Mouse (Mus musculus): ENCODE measurements around the gene Lyst.
"Not testable (repeated sequence)": the region's sequence is repeated elsewhere in the genome, so short reads cannot be mapped to it uniquely, and the experiment has no call there.

Lyst gene

GRCm38 (mm10) chr13:13590048-13591011 lies at the start of gene Lyst:
Gene Lyst (plus strand): TSS chr13:13590397.
- DNase-seq: peak; percentile 98 to 99

DNA sequence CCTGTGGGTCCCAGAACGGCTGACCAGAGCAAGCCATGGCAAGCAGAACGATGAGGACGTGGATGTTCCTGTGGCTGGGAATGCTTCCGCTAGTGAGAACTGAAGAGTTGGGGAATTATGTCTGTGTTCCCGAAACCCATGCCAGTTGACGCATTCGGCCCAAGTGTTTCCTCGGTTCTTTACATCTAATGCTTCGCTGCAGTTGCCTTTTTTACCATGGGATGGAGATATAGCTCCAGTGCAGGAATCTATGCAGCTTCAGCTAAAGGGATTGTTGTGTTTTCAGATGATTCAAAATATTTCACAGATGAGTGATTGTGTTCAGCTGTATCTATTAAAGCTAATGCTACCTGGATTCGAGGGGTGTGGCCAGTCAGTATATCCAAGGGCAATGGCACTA lies 47.1 kb upstream of the Lyst start:
- DNase-seq: not testable (repeated sequence)

- DNase-seq: no peak
These were observed 43.4 kb upstream of the Lyst start for GRCm38 (mm10) chr13:13546792-13547191.

DNA sequence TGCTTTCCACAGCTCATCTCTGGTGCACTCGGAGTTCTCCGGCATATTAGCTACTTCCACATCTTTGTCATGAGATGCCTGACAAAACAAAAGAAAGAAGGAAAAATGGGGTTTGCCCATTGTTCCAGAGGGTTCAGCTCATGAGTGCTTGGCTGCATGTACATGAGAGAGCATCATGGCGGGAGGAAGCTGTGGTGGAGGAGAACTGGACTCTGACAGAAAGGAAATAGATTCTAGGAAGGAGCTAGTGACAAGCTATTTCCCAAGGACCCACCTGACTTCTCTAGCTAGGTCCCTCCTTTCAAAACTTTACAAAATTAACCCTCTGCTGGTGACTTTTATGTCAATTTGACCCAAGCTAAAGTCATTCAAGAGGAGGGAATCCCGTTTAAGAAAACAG lies 42.3 kb upstream of the Lyst start:
- no peak for DNase-seq

DNA sequence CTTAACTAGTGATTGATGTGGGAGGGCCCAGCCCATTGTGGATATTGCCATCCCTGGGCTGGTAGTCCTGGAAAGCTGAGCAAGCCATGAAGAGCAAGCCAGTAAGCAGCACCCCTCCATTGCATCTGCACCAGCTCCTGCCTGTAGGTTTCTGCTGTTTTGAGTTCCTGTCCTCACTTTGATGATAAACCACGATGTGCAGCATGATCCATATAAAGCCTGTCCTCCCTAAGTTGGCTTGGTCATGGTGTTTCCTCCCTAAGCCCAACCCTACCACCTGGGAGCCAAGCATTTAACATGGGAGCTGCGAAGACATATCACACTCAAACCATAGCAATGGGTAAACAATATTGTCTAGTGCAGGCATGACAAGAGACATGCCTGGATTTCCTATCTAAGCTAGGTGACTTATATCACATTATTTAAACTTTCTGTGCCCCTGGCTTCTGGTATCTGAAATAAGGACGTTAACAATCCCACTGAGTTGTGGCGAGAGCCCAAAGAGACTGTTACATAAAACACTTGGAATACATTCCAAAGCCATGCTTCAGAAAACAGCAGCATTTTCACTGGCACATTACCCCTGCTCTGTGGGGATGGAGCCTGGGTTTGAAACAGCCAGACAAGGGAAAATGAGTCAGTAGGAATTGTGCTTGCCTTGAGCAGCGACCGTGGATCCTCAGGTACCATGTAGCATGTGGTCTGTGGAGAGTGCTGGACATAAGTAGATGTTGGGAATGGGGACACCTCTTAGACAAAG lies 41.6 kb upstream of the Lyst start:
- no peak for DNase-seq

- no peak for DNase-seq
These were observed 40.2 kb upstream of the Lyst start for GRCm38 (mm10) chr13:13549687-13550660.

- no peak for DNase-seq
These were observed 38.2 kb upstream of the Lyst start for GRCm38 (mm10) chr13:13552020-13552419.

GRCm38 (mm10) chr13:13553660-13554059 lies 36.5 kb upstream of the Lyst start:
- no peak for DNase-seq

DNA sequence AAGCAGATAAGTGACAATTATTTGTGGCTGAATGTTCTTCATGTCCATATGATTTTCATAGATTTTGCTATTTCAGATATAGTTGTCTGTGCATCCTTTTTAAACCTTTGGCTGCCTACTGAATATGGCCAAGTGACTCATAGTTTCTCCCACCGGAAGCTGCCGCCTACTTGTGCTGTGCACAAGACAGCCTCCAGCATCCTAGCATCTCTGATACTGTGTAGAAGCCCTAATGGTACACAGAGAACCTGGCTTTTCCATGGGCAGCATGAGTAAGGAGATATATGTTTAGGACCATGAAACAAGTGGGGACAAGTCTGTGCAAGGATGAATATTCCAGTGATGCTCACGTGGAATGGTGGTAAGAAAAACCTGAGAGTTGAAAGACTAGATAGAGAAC lies 35.0 kb upstream of the Lyst start:
- no peak for DNase-seq

- no peak for DNase-seq
These were observed 33.0 kb upstream of the Lyst start for GRCm38 (mm10) chr13:13557001-13557743.

- DNase-seq: no peak
These were observed 31.9 kb upstream of the Lyst start for GRCm38 (mm10) chr13:13558251-13558650.

DNA sequence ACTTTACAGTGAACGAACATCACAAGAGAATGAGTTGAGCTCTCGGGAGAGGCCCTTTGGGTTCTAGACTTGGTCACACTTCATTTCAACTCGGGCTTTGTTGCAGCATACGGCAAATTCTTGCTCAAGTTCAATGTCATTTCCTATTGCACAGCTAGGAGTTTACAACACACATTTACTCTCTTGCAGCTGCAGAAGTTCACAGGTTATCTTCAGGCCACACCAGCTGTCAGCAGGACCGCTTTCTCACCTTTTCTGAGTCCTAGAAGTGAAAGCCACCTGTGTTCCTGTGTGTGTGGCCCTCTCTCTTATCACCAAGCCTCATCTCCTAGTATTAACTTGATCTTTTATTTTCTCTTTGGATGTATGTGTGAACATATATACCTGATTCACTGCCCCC lies 31.3 kb upstream of the Lyst start:
- peak; percentile 30 to 62 for DNase-seq

DNA sequence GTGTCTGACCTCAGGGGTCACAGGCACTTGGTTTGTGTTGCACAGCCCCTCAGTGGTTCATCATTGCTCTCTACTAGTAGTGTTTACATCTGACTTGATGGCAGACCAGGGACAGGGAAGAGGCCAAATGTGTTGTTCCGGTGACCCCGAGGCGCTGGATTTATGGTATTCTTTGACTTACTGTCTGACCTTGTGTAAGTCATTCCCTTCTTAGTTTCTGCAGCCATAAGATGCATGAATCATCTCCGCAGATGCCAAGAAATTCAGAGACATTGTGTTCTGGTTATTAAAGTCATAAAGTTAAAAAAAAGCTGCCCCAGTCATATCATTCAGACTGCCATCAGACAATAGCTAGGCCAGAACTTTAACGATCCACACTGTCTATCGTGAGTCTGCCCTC lies 27.6 kb upstream of the Lyst start:
- no peak for DNase-seq

- no peak for DNase-seq
These were observed 26.1 kb upstream of the Lyst start for GRCm38 (mm10) chr13:13564116-13564515.

- peak; percentile 68 to 88 for DNase-seq
These were observed 25.7 kb upstream of the Lyst start for GRCm38 (mm10) chr13:13564541-13564940.

- DNase-seq: no peak
These were observed 22.6 kb upstream of the Lyst start for GRCm38 (mm10) chr13:13567640-13568039.

GRCm38 (mm10) chr13:13568824-13569223 lies 21.4 kb upstream of the Lyst start:
- DNase-seq: no peak

GRCm38 (mm10) chr13:13569603-13570002 lies 20.6 kb upstream of the Lyst start:
- no peak for DNase-seq

- no peak for DNase-seq
These were observed 17.9 kb upstream of the Lyst start for GRCm38 (mm10) chr13:13572060-13572835.

DNA sequence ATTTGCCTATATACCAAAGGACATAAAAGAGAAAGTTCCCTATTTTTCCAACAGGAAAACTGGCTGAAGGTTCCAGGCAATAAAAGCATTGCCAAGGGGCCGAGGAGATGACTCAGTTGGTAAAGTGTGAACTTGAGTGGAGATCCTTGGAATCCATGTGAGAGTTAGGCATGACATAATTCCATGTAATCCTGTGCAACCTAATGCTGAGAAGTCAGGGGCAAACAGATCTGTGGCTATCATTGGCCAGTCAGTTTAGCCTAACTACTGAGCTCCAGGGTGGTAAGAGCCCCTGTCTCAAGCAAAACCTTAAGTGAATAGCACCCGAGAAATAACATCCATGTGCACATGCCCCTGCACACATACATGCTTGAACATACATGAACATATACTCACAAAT lies 17.3 kb upstream of the Lyst start:
- no peak for DNase-seq

Data from thymus, adult 18-20 months (tissue).